Mouse (Mus musculus): ENCODE results near the gene Dab2ip. TPM values are rescaled to one million over a fixed set of nuclear protein-coding genes. Genes with fewer than 3 reads are reported as not detected.

The Dab2ip gene
- 51.8 and 55.7 TPM in 2 replicates for total RNA-seq (2023)

GRCm38 (mm10) chr2:35557911-35558825, at the start of gene Dab2ip:
TSS of gene Dab2ip (plus strand) at chr2:35558266.

Other genes with a start within 250 kb of the Dab2ip start
- 62.0 and 84.0 TPM in 2 replicates for gene Stom, start 221.3 kb upstream of the Dab2ip start, total RNA-seq (2023)
- not detected in 2 replicates for gene 4930568D16Rik, start 190.5 kb upstream of the Dab2ip start, total RNA-seq (2023)
- gene 4930402F06Rik, start 161.1 kb upstream of the Dab2ip start, total RNA-seq (2023): not detected in 2 replicates
- gene Ggta1, start 95.0 kb upstream of the Dab2ip start, total RNA-seq (2023): 25.7 and 31.3 TPM in 2 replicates